Mouse (Mus musculus) intestine, embryonic 16.5 days (tissue): ENCODE results near the gene Tmem256. TPM values are rescaled to one million over a fixed set of nuclear protein-coding genes. Genes with fewer than 3 reads are reported as not detected.

Source experiments
- ATAC-seq: fragments of 200-750 bp; cut with Nextera tagmentation; 2 replicates; pipeline ENCODE4 v1.8.0; 2017; ENCODE audit warnings: moderate TSS enrichment, moderate library complexity
- H3K27ac ChIP-seq: fragments of 300-500 bp; sonication (generic); 2 replicates; pipeline ENCODE4 v1.5.1; 2014; ENCODE audit warnings: mild to moderate bottlenecking, low read length
- H3K27me3 ChIP-seq: fragments of 300-500 bp; sonication (generic); replicated peaks from 2 replicates; pipeline ENCODE4 v1.6.1; 2014; ENCODE audit warnings: low read length, control low read depth, mixed read lengths; ENCODE audit not compliant: control insufficient read depth, insufficient read depth
- H3K36me3 ChIP-seq: fragments of 300-500 bp; sonication (generic); 2 replicates; pipeline ENCODE4 v1.6.1; 2014; ENCODE audit warnings: low read length, control low read depth; ENCODE audit not compliant: control insufficient read depth, insufficient read depth
- H3K4me1 ChIP-seq: fragments of 300-500 bp; sonication (generic); 2 replicates; pipeline ENCODE4 v1.6.1; 2014; ENCODE audit warnings: low read length, control low read depth, mixed read lengths; ENCODE audit not compliant: control insufficient read depth, insufficient read depth
- H3K4me2 ChIP-seq: fragments of 300-500 bp; sonication (generic); 2 replicates; pipeline ENCODE4 v1.6.1; 2014; ENCODE audit warnings: low read depth, low read length, control low read depth
- H3K4me3 ChIP-seq: fragments of 300-500 bp; sonication (generic); 2 replicates; pipeline ENCODE4 v1.5.1; 2014; ENCODE audit warnings: mild to moderate bottlenecking, low read length
- H3K9ac ChIP-seq: fragments of 300-500 bp; sonication (generic); 2 replicates; pipeline ENCODE4 v1.6.1; 2014; ENCODE audit warnings: low read depth, low read length
- H3K9me3 ChIP-seq: fragments of 300-500 bp; sonication (generic); 2 replicates; pipeline ENCODE4 v1.6.1; 2016; ENCODE audit warnings: low read length, control low read depth; ENCODE audit not compliant: control insufficient read depth
- WGBS: fragments of 180-500 bp; shearing (Covaris S2); extraction: QIAGEN DNeasy Blood & Tissue Kit; methylation state at CpG from one replicate; pipeline ENCODE4 v1.1.7; 2014; 5-methylcytosine and 5-hydroxymethylcytosine counted together
- polyA plus RNA-seq: library from polyadenylated mRNA; unstranded; fragments of >200 nt; fragmentation: Nextera tagmentation; extraction: Ambion mirVana; gene quantifications from 2 replicates; pipeline ENCODE4 v1.2.1, GENCODE M21; 2015

Tmem256 gene
- 470 and 476 TPM in 2 replicates for polyA plus RNA-seq

DNA sequence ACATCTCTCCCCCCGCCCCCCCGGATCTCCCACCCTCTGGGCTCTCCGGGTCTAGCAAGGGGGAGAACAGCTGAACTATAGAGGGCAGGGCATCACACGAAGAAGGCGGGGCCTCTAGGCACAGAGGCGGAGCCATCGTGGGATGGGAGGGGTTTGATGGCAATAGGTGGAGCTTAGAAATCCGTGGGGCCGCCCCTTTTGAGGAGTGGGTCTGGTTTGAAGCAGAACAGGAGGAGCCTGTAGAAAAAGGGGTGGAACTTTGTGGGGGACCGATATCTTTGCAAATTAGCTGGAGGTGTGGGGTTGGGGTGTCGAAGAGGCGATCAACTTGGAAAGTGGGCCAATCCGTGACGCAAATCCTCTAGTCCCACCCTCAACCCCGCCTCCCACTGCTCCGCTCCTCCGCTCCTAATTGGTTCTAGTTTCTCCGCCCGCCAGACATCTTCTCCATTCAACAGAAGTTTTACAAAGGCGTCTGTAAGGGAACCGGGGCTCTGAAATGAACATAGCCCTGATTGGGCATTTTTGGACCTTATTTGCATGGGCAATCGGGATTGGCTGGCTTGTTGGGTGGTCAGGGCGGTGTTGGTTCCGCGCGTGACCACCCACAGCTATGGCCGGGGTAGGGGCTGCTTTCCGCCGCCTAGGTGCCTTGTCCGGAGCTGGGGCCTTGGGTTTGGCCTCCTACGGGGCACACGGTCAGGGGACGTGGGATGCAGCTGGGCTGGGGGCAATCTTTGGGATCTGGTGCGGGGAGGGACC, at the start of gene Tmem256:
Gene Tmem256 (plus strand): TSS at position 563 of the 762 bp plus-strand sequence.
- peaks cover 5% of the 10 kb centered on the region; the same call in 1 of the 2 replicates for H3K27me3 ChIP-seq
- H3K27ac ChIP-seq: peak within 1 kb of the TSS; percentile 93
- peak; percentile 93 for ATAC-seq
- no peaks in the 10 kb centered on the region for H3K9me3 ChIP-seq
- H3K36me3 ChIP-seq: 0 out of 2 replicates have a peak, but pooled peaks cover 3% of the 10 kb centered on the region
- WGBS: 0% methylated on average over 34 of the region's 34 CpGs
- H3K4me1 ChIP-seq: peaks cover 29% of the 10 kb centered on the region
- peak within 1 kb of the TSS; percentile 95 for H3K4me2 ChIP-seq
- peak within 1 kb of the TSS; percentile 79 for H3K9ac ChIP-seq
- H3K4me3 ChIP-seq: peak within 1 kb of the TSS; percentile 71

DNA sequence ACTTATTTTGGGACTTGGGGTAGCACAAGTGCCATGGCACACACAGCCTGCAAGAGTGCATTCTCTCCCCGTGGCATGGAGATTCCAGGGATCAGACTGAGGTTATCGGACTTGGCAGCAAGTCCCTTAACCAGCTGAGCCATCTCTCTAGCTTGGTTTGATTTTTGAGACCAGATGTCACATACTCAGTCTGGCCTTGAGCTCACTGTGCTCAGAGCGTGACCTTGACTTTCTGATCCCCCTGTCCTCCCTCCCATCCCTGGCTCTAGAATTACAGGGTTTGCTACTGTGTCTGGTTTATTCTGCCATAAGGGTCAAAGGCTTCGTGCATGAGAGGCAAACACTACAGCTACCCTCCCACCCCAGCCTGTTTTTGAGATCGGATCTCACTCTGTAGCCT, 48.9 kb upstream of the Tmem256 start:
- Histone ChIP-seq H3K9ac (no peak overlapping the region), H3K4me2 (no peak overlapping the region), H3K27me3 (no peaks in the 10 kb centered on the region), H3K9me3 (no peaks in the 10 kb centered on the region), H3K27ac (no peak overlapping the region), H3K4me3 (no peak overlapping the region), H3K4me1 (no peaks in the 10 kb centered on the region), H3K36me3 (no peaks in the 10 kb centered on the region)
- ATAC-seq: no peak
- WGBS: 63% methylated on average over 5 of the region's 5 CpGs

DNA sequence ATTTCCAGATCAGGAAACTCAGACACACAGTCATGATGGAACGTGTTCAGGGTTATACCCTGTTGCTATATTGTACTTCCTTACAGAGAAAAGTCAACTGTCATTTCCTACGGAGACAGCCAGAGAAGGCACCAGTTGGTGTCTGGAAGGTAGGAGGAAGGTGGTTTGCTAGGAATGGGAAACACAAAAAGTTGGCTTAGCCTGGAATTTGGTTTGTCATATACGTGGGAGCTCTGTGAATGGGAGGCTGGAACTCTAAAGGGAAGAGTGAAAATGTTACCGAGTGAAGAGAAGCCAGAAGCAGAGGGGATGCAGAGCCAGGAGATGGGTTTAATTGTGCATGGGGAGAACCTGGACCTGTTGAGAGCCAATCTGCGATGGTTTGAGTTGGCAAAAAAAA, 46.9 kb upstream of the Tmem256 start:
- H3K9ac ChIP-seq: no peak overlapping the region

DNA sequence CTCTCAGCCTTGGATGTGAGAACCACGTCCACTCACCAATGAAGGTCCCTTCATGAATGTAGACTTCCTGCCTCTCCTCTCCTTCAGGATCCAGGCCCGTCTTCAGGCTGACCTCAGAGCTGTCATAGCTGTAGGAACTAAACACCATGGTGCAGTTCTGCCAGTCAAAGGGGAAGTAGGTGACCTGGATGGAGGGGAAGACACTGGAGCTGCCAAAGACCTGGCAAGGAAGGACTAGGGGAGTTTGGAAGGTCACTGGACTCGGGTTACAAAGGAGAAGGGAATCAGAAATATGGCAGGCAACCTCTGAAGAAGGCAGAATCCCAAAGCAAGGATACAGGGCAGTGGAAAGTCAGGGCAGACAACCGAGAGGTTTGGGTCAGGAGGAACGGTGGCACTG, 44.9 kb upstream of the Tmem256 start:
- no peak overlapping the region for H3K4me2 ChIP-seq
- no peak for ATAC-seq
- H3K36me3 ChIP-seq: no peaks in the 10 kb centered on the region
- H3K27me3 ChIP-seq: no peaks in the 10 kb centered on the region
- no peak overlapping the region for H3K4me3 ChIP-seq
- 70% methylated on average over 5 of the region's 5 CpGs for WGBS
- no peaks in the 10 kb centered on the region for H3K9me3 ChIP-seq
- no peaks in the 10 kb centered on the region for H3K4me1 ChIP-seq
- no peak overlapping the region for H3K27ac ChIP-seq
- no peak overlapping the region for H3K9ac ChIP-seq

More for the DNA sequence above, 46.9 kb upstream of the Tmem256 start:
- H3K9me3 ChIP-seq: no peaks in the 10 kb centered on the region
- H3K36me3 ChIP-seq: no peaks in the 10 kb centered on the region
- H3K27ac ChIP-seq: no peak overlapping the region
- 73% methylated on average over 5 of the region's 5 CpGs for WGBS
- no peaks in the 10 kb centered on the region for H3K4me1 ChIP-seq
- no peak overlapping the region for H3K4me2 ChIP-seq
- no peaks in the 10 kb centered on the region for H3K27me3 ChIP-seq
- no peak for ATAC-seq
- H3K4me3 ChIP-seq: no peak overlapping the region

DNA sequence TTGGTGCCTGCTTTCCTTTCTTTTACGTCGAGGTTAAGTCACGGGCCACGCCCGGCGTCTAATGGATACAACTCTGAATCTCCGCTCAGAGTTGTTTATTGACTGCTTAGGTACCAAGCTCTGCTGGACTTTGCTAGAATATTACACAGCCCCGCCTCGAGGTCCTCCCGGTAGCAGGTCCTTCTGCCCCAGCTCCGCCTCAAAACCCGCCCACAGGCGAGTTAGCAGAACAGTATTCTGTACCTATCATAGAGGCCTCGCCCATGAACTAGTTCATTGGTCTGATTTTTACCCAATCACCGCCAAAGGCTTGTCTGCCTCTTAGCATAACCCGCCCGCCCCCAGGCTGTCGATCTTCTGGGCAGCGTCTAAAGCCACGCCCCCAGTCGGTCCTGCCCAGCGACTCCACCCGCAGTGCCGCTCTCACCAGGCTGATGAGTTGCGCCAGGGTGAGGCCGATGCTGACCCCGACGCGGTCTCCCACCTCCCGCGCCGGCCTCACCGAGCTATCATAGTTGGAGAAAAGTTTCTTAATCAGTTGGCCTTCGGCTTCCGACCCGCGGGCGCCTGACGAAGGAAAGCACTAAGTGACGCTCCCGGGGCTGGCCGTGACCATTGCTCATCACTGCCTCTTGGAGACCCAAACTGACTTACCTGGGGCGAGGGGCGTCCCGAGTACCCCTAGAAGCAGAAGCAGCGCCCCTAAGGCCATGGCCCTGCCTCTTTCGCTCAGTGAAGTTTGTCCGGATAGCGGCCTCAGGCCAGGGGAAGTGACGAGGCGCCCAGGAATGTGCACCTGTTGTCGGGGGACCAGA, 42.9 kb upstream of the Tmem256 start, which contains the start of gene Chrnb1:
Gene Chrnb1 (minus strand): TSS at position 776 of the 815 bp plus-strand sequence.
- peak; percentile 98 for ATAC-seq
- Histone ChIP-seq H3K36me3 (no peaks in the 10 kb centered on the region), H3K4me1 (peaks cover 15% of the 10 kb centered on the region), H3K9me3 (no peaks in the 10 kb centered on the region), H3K4me3 (peak within 1 kb of the TSS; percentile 54), H3K27me3 (no peaks in the 10 kb centered on the region), H3K27ac (no peak within 1 kb of the TSS), H3K9ac (peak within 1 kb of the TSS; percentile 62), H3K4me2 (peak within 1 kb of the TSS; percentile 96)
- WGBS: 1% methylated on average over 52 of the region's 52 CpGs

DNA sequence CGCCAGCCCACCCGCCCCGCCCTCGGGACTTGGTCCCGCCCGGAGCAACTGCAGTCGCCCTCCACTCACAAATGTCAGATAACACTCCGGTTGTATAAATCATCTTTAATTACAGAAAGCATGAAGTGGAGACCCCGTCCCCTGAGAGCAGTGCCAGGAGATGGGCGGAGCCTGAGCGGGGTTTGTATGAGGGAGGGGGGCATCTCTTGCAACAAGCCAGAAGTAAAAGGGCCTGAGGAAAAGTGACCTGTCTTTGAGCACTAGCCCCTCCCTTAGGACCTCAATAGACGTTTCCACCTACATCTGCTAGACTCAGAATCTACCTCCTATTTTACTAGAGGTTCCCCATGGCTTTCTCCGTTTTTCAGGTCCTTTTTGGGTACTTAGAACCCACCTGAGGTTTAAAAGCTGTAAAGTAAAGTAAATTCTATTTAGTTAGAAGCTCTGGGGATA, 42.3 kb upstream of the Tmem256 start:
- peak overlapping the region; percentile 96 for H3K4me2 ChIP-seq
- 3% methylated on average over 13 of the region's 13 CpGs for WGBS
- peak overlapping the region; percentile 62; the same call in 1 of the 2 replicates for H3K9ac ChIP-seq
- no peaks in the 10 kb centered on the region for H3K9me3 ChIP-seq
- H3K36me3 ChIP-seq: no peaks in the 10 kb centered on the region
- peaks cover 20% of the 10 kb centered on the region for H3K4me1 ChIP-seq
- H3K27ac ChIP-seq: no peak overlapping the region
- peak overlapping the region; percentile 54 for H3K4me3 ChIP-seq
- no peaks in the 10 kb centered on the region for H3K27me3 ChIP-seq
- no peak for ATAC-seq

DNA sequence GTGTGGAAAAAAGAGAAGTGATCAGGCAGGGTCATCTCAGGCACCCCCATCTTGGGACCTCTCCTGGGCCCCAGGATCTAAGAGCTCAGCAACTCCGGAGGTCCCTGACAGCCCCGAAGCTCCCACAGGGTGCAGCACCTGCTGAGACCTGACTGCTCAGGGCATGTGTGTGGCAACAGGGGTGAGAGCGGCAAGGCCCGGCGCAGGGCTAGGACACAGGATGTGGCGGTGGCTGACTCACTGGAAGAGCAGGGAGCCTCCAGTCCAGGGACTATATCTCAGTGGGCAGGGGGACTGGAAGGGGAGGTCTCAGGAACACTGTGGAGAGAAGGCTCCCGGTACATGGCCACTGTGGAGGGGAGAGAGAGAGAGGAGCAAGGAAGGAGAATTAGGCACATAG, 40.4 kb upstream of the Tmem256 start:
- Histone ChIP-seq H3K4me2 (no peak overlapping the region), H3K27me3 (0 out of 2 replicates have a peak, but pooled peaks cover 5% of the 10 kb centered on the region), H3K9me3 (no peaks in the 10 kb centered on the region), H3K27ac (no peak overlapping the region), H3K4me1 (peaks cover 38% of the 10 kb centered on the region), H3K9ac (no peak overlapping the region), H3K36me3 (no peaks in the 10 kb centered on the region), H3K4me3 (no peak overlapping the region)
- WGBS: 75% methylated on average over 7 of the region's 7 CpGs
- ATAC-seq: no peak

DNA sequence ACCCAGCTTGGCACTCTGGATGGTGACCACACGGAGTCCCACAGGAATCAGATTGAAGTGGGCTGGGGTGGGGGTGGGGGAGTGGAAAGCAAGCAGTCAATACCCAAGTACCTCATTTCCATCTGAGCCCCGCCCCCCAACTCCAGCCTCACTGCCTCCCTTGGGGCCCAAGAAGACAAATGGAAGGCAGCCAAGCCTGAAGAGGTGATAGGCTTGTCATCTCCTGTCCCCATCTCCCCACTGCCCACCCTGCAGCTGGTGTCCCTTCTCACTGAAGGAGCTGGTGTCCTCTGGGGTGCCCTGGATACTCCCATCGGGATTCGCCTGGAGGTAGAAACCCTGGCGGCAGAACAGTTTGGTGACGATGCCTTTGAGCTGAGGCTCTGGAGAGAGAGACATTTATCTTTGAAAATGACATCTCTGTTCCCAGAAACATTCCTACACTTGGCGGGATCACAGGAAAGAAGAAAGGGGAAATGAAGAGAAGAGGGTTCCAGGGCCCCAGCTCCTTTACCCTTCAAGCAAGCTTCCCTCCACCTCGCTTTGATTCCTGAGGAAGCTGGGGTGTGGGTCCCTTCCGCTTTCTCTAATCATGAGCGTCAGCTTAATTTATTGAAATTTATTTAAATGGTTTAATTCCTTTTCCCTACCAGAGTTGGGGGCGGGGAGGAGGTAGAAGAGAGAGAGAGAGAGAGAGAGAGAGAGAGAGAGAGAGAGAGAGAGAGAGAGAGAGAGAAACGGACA, 38.7 kb upstream of the Tmem256 start:
- no peak for ATAC-seq
- 0 out of 2 replicates have a peak, but pooled peaks cover 5% of the 10 kb centered on the region for H3K27me3 ChIP-seq
- no peak overlapping the region for H3K4me3 ChIP-seq
- peaks cover 53% of the 10 kb centered on the region for H3K4me1 ChIP-seq
- whole genome bisulfite sequencing: 43% methylated on average over 12 of the region's 12 CpGs
- H3K36me3 ChIP-seq: no peaks in the 10 kb centered on the region
- peak overlapping the region; percentile 98 for H3K4me2 ChIP-seq
- no peaks in the 10 kb centered on the region for H3K9me3 ChIP-seq
- H3K27ac ChIP-seq: no peak overlapping the region
- 0 out of 2 replicates have a peak overlapping the region, but pooled peaks have one; percentile 73 for H3K9ac ChIP-seq

DNA sequence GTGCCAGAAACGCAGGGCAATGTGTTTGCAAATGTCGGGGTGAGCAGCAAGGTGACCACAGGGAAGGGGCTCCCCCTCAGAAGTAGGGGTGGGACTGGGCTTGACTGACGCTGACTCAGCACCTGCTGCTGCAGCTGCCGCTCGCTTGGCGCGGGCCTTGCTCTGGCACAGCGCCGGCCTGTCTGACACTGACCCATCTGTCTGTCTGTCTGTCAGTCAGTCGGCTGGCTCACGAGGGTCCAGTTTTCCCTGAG, 38.2 kb upstream of the Tmem256 start:
- Histone ChIP-seq H3K9me3 (no peaks in the 10 kb centered on the region), H3K27ac (no peak overlapping the region), H3K9ac (peak overlapping the region; percentile 73; the same call in 1 of the 2 replicates), H3K36me3 (no peaks in the 10 kb centered on the region), H3K4me1 (peaks cover 54% of the 10 kb centered on the region), H3K27me3 (0 out of 2 replicates have a peak, but pooled peaks cover 5% of the 10 kb centered on the region), H3K4me3 (peak overlapping the region; percentile 64; the same call in 1 of the 2 replicates), H3K4me2 (peak overlapping the region; percentile 98)
- ATAC-seq: no peak
- 5% methylated on average over 11 of the region's 11 CpGs for WGBS
